Mouse (Mus musculus) cerebellum, adult 9-11 months (tissue): ENCODE data around the gene A730046J19Rik.

Source experiments
- DNase-seq: peaks from one replicate; pipeline ENCODE4 v3.0.0; 2022

The A730046J19Rik gene

GRCm38 (mm10) chrX:144153523-144153922 is at the start of gene A730046J19Rik:
TSS of gene A730046J19Rik (plus strand) at chrX:144153695.
- DNase-seq: no peak

DNA sequence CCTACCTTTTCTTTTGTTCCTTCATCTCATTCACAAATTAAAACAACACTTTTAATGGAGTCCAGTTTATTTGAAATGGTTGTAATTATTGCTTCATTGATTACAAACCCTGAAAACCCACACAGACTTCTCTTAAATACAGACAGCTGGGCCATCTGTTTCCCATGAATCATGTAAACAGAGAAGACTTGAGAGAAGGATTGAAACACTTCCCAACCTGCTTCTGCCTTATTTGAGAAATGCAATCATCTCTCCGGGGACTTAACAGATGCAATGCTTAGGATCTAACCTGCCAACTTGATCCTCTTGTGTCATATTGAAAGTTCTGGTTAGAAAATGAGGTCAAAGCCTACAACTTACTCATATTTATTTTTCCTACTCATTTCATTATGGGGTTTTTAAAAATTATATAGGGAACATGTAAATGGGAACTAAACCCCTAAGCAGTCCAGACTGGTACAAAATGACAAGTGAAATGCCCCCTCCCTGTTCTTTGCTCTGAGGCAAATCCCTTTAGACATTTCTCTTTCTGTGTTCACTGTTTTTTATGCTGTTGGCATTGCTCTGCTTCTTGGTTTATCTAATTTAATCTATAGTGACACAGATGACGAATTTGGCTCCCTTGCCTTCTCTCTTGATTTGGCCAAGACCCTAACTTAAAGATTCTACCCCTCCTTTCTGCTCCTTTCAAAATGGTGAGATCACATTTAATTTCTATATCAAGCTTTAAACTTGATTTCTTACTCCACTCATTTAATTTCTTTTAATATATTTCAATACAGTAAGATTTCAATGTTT is 48.7 kb upstream of the A730046J19Rik start:
- no peak for DNase-seq

- no peak for DNase-seq
These were observed 17.2 kb upstream of the A730046J19Rik start for GRCm38 (mm10) chrX:144136281-144136680.

- DNase-seq: no peak
These were observed 3.5 kb upstream of the A730046J19Rik start for GRCm38 (mm10) chrX:144149987-144150386.

DNA sequence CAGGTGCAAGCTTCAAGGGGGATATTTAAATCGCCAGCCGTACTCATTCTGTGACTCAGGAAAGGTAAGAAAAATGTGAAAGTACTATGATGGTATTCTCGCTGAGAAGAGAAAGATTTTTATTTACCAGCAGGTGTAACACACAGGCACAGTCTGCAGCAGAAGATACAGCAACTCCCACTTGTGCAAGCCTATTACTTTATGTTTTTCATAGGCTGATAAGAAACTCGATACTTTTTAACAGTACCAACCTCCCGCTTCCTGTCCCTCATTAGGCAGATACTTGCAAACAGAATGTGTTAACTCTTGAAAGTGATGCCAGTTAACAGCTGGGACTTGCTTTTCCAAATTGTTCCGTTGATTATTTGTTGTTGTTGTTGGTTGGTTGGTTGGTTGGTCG is 616 bp downstream of the A730046J19Rik start:
- no peak for DNase-seq

GRCm38 (mm10) chrX:144162936-144163335 is 9.4 kb downstream of the A730046J19Rik start:
- DNase-seq: no peak
